Mouse (Mus musculus) erythroblast, embryonic 14.5 days (primary cell): Measurements from ENCODE around the gene Tgm1. TPM values are rescaled to one million over a fixed set of nuclear protein-coding genes. Genes with fewer than 3 reads are reported as not detected.

ENCODE experiments used
- H3K27me3 ChIP-seq: 2 replicates; pipeline ENCODE4 v1.6.1; 2012; ENCODE audit warnings: inconsistent platforms; ENCODE audit not compliant: control insufficient read depth
- H3K36me3 ChIP-seq: 2 replicates; pipeline ENCODE4 v1.6.1; 2012; ENCODE audit warnings: mild to moderate bottlenecking, inconsistent platforms; ENCODE audit not compliant: control insufficient read depth
- H3K4me1 ChIP-seq: 2 replicates; pipeline ENCODE4 v1.6.1; 2012; ENCODE audit warnings: inconsistent platforms; ENCODE audit not compliant: control insufficient read depth
- H3K4me3 ChIP-seq: replicated peaks from 2 replicates; pipeline ENCODE3; 2012; ENCODE audit warnings: moderate library complexity, mild to moderate bottlenecking, inconsistent platforms
- H3K9me3 ChIP-seq: 2 replicates; pipeline ENCODE4 v1.6.1; 2012; ENCODE audit warnings: low read length, inconsistent platforms, mixed read lengths; ENCODE audit not compliant: control insufficient read depth
- GATA1 ChIP-seq: IDR thresholded peaks from 2 replicates; pipeline ENCODE4 v1.6.1; 2012; ENCODE audit warnings: low read length, inconsistent platforms, mixed read lengths
- TAL1 ChIP-seq: IDR thresholded peaks from 3 replicates; pipeline ENCODE4 v1.6.1; 2012; ENCODE audit warnings: low read length, inconsistent platforms, mixed read lengths
- polyA plus RNA-seq: library from polyadenylated mRNA; stranded (reverse); fragments of >175 nt; gene quantifications from 2 replicates; pipeline ENCODE4 v1.2.3, GENCODE M21; 2012

Gene Tgm1
- polyA plus RNA-seq, 1 experiment, result 0.05 TPM

- no peaks in the 10 kb centered on the region for H3K27me3 ChIP-seq
- H3K4me1 ChIP-seq, result peaks cover 31% of the 10 kb centered on the region
- TF ChIP-seq TAL1 (no peak), GATA1 (no peak)
- peak overlapping the region; percentile 85 for H3K4me3 ChIP-seq
- peaks cover 52% of the 10 kb centered on the region for H3K36me3 ChIP-seq
- H3K9me3 ChIP-seq, result no peaks in the 10 kb centered on the region
Measured at GRCm38 (mm10) chr14:55660636-55661035, 53.1 kb downstream of the Tgm1 start.

DNA sequence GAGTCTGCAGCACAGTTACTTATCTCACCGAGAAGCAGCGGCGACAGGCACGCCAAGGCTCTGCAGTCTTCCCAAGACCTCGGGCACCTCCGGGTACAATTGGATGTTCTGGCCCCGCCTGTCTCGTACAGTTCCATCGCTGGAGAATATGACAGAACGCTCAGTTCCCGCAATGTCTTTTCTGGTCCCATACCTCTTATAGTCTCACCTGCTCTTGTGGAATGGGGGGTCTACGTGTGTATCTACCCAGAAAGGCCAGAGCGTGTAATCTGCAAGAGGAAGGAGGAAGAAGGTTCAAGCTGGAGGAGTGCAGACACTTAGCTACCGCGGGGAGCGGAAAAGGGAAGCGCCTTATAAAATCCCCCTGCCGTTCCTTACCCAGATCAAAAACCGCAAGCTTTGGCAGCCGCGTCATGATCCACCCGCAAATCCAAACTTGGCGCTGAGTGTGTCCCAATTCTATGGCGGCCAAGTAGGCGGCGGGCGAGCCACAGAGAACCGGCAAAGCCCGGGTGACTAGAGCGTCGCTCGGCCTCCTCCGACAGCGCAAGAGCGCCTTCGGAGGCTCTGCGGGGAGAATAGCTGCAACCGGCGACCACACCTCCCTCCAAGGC, 53.7 kb downstream of the Tgm1 start, which contains the start of gene Mdp1:
TSS of gene Mdp1 (minus strand) at position 549 of the 614 bp plus-strand sequence.
- peak within 1 kb of the TSS; percentile 85 for H3K4me3 ChIP-seq
- H3K4me1 ChIP-seq, result peaks cover 31% of the 10 kb centered on the region
- peaks cover 50% of the 10 kb centered on the region for H3K36me3 ChIP-seq
- no peaks in the 10 kb centered on the region for H3K9me3 ChIP-seq
- TF ChIP-seq TAL1 (no peak), GATA1 (no peak)
- H3K27me3 ChIP-seq, result no peaks in the 10 kb centered on the region

DNA sequence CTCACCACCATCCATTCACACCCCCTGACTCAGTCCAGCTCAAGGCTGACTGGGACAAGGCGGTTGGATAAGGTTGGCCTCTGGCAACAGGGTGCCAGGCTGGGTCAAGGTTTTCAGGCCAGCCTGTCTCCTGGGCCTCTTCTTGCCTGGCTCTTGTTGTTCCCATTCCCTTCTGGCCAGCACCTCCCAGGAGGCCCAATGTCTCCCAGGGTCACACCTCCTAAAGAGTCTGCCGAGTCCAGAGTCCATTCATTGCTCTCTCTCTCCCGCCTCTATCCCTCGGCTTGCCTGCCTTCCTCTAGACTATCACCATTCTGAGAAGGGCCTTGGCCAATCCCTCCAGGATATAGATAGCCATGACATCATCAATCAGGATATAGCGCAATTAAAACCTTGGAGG, 55.7 kb downstream of the Tgm1 start:
- Histone ChIP-seq H3K36me3 (peaks cover 37% of the 10 kb centered on the region), H3K9me3 (no peaks in the 10 kb centered on the region), H3K4me1 (peaks cover 31% of the 10 kb centered on the region), H3K27me3 (no peaks in the 10 kb centered on the region), H3K4me3 (no peak overlapping the region)
- no peak for TF ChIP-seq GATA1
- TF ChIP-seq TAL1, result no peak

DNA sequence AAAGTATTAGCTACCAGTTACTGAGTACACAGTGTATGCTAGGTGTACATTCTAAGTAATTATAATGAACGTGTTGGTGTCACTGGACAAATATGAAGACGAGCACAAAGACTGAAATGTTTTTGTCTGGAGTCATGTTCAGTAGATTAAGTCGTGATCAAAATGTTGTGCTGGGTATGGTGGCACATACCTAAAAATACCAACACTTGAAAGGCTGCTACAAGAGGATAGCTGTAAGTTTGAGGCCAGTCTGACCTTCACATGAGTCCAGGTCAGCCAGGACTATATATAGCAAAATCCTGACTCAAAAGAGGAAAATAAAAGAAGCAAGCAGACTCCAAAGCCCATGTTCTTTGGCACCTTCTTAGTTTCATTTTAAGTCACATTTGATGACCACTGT, 56.8 kb downstream of the Tgm1 start:
- Histone ChIP-seq H3K27me3 (no peaks in the 10 kb centered on the region), H3K4me3 (no peak overlapping the region), H3K4me1 (peaks cover 31% of the 10 kb centered on the region), H3K9me3 (no peaks in the 10 kb centered on the region), H3K36me3 (peaks cover 27% of the 10 kb centered on the region)
- no peak for TF ChIP-seq GATA1
- no peak for TF ChIP-seq TAL1

- Histone ChIP-seq H3K36me3 (peaks cover 10% of the 10 kb centered on the region), H3K4me3 (no peak overlapping the region), H3K27me3 (peaks cover 3% of the 10 kb centered on the region; the same call in 1 of the 2 replicates), H3K9me3 (no peaks in the 10 kb centered on the region), H3K4me1 (peaks cover 8% of the 10 kb centered on the region; the same call in 1 of the 2 replicates)
- TF ChIP-seq TAL1 (no peak), GATA1 (no peak)
Measured at GRCm38 (mm10) chr14:55651528-55651927, 62.2 kb downstream of the Tgm1 start.

Other genes starting within 250 kb of the Tgm1 start
- 9.0 and 11.6 TPM in 2 replicates for gene Dhrs4, start 235.2 kb downstream of the Tgm1 start, polyA plus RNA-seq
- gene Carmil3, start 223.3 kb downstream of the Tgm1 start, polyA plus RNA-seq, result 0.03 TPM in 1 of 2 replicates, not detected in the other
- gene Cpne6, start 203.5 kb downstream of the Tgm1 start, polyA plus RNA-seq, result not detected in 2 replicates
- 0.01 TPM in 1 of 2 replicates, not detected in the other for gene Nrl, start 188.9 kb downstream of the Tgm1 start, polyA plus RNA-seq
- gene Pck2, start 173.7 kb downstream of the Tgm1 start, polyA plus RNA-seq, result 6.1 and 9.3 TPM in 2 replicates
- gene Dcaf11, start 153.9 kb downstream of the Tgm1 start, polyA plus RNA-seq, result 3.5 and 4.3 TPM in 2 replicates
- gene A730061H03Rik, start 153.5 kb downstream of the Tgm1 start, polyA plus RNA-seq, result not detected in 2 replicates
- gene Fitm1, start 138.3 kb downstream of the Tgm1 start, polyA plus RNA-seq, result not detected in 2 replicates
- 3.2 and 4.3 TPM in 2 replicates for gene Psme1, start 135.8 kb downstream of the Tgm1 start, polyA plus RNA-seq
- gene Emc9, start 128.6 kb downstream of the Tgm1 start, polyA plus RNA-seq, result 3.5 and 3.8 TPM in 2 replicates
- gene Psme2, start 122.8 kb downstream of the Tgm1 start, polyA plus RNA-seq, result 4.4 and 7.0 TPM in 2 replicates
- 0.86 and 1.1 TPM in 2 replicates for gene Rnf31, start 122.2 kb downstream of the Tgm1 start, polyA plus RNA-seq
- 3.3 and 4.8 TPM in 2 replicates for gene Irf9, start 110.4 kb downstream of the Tgm1 start, polyA plus RNA-seq
- gene Rec8, start 95.9 kb downstream of the Tgm1 start, polyA plus RNA-seq, result 0.14 and 0.15 TPM in 2 replicates
- 2.2 and 2.9 TPM in 2 replicates for gene Ipo4, start 78.0 kb downstream of the Tgm1 start, polyA plus RNA-seq
- gene Gm49378, start 76.0 kb downstream of the Tgm1 start, polyA plus RNA-seq, result 0.01 and 0.44 TPM in 2 replicates
- 1.1 and 1.7 TPM in 2 replicates for gene Tm9sf1, start 70.1 kb downstream of the Tgm1 start, polyA plus RNA-seq
- 0.05 TPM in 1 of 2 replicates, not detected in the other for gene Tssk4, start 63.7 kb downstream of the Tgm1 start, polyA plus RNA-seq
- 1.0 and 1.4 TPM in 2 replicates for gene Mdp1, start 53.4 kb downstream of the Tgm1 start, polyA plus RNA-seq
- gene Gmpr2, start 42.0 kb downstream of the Tgm1 start, polyA plus RNA-seq, result 1.9 and 2.5 TPM in 2 replicates
- 6.8 and 9.0 TPM in 2 replicates for gene Nedd8, start 41.8 kb downstream of the Tgm1 start, polyA plus RNA-seq
- gene Tinf2, start 32.1 kb downstream of the Tgm1 start, polyA plus RNA-seq, result 3.6 and 4.0 TPM in 2 replicates
- 0.28 and 0.46 TPM in 2 replicates for gene Rabggta, start 8.3 kb upstream of the Tgm1 start, polyA plus RNA-seq
- gene Dhrs1, start 31.8 kb upstream of the Tgm1 start, polyA plus RNA-seq, result 0.64 TPM in 1 of 2 replicates, not detected in the other
- 1.1 and 1.5 TPM in 2 replicates for gene Nop9, start 31.8 kb upstream of the Tgm1 start, polyA plus RNA-seq
- gene Cideb, start 44.5 kb upstream of the Tgm1 start, polyA plus RNA-seq, result 0.08 and 0.22 TPM in 2 replicates
- not detected in 2 replicates for gene Ltb4r2, start 47.5 kb upstream of the Tgm1 start, polyA plus RNA-seq
- 0.08 and 0.13 TPM in 2 replicates for gene Ltb4r1, start 52.0 kb upstream of the Tgm1 start, polyA plus RNA-seq
- 0.02 TPM in 1 of 2 replicates, not detected in the other for gene Adcy4, start 70.2 kb upstream of the Tgm1 start, polyA plus RNA-seq
- 0.47 and 0.58 TPM in 2 replicates for gene Ripk3, start 74.9 kb upstream of the Tgm1 start, polyA plus RNA-seq
- not detected in 2 replicates for gene Nfatc4, start 109.2 kb upstream of the Tgm1 start, polyA plus RNA-seq
- gene Nynrin, start 140.1 kb upstream of the Tgm1 start, polyA plus RNA-seq, result 0.01 and 0.02 TPM in 2 replicates
- 0.01 TPM in 1 of 2 replicates, not detected in the other for gene Cbln3, start 170.5 kb upstream of the Tgm1 start, polyA plus RNA-seq
- gene Khnyn, start 171.0 kb upstream of the Tgm1 start, polyA plus RNA-seq, result 1.3 and 1.9 TPM in 2 replicates
- 0.18 and 0.20 TPM in 2 replicates for gene Sdr39u1, start 186.4 kb upstream of the Tgm1 start, polyA plus RNA-seq
- gene Cma1, start 230.7 kb upstream of the Tgm1 start, polyA plus RNA-seq, result not detected in 2 replicates
- gene Cma2, start 237.1 kb upstream of the Tgm1 start, polyA plus RNA-seq, result not detected in 2 replicates